Mouse (Mus musculus) adrenal gland, postnatal 25 days (tissue): Measurements from ENCODE around the gene Mttp. TPM values are rescaled to one million over a fixed set of nuclear protein-coding genes. Genes with fewer than 3 reads are reported as not detected.

Experiments
- DNase-seq: peaks from one replicate; pipeline ENCODE4 v3.0.0; 2021; ENCODE audit warnings: mixed read lengths
- total RNA-seq: library from RNA; stranded (reverse); gene quantifications from 2 replicates; pipeline ENCODE4 v1.2.3, GENCODE M21; 2021

Mttp gene
- total RNA-seq, 1 experiment from 2014 or later, result 13.7 TPM

GRCm38 (mm10) chr3:138050772-138051171 is 94.0 kb downstream of the Mttp start:
- no peak for DNase-seq

GRCm38 (mm10) chr3:138049555-138049954 is 95.2 kb downstream of the Mttp start:
- DNase-seq, result no peak

GRCm38 (mm10) chr3:138043316-138043715 is 101.5 kb downstream of the Mttp start:
- no peak for DNase-seq

- no peak for DNase-seq
Measured at GRCm38 (mm10) chr3:138041591-138042301, 103.0 kb downstream of the Mttp start.

- no peak for DNase-seq
Measured at GRCm38 (mm10) chr3:138040938-138041337, 103.8 kb downstream of the Mttp start.

Other genes starting within 250 kb of the Mttp start
- 65.6 and 71.3 TPM in 2 replicates for gene Lamtor3, start 226.5 kb downstream of the Mttp start, total RNA-seq
- gene Dapp1, start 163.4 kb downstream of the Mttp start, total RNA-seq, result 3.3 and 6.3 TPM in 2 replicates
- 0.09 and 0.10 TPM in 2 replicates for gene 1110002E22Rik, start 79.9 kb downstream of the Mttp start, total RNA-seq
- gene Gm5105, start 77.6 kb downstream of the Mttp start, total RNA-seq, result not detected in 2 replicates
- 10.1 and 11.8 TPM in 2 replicates for gene Trmt10a, start 1.5 kb downstream of the Mttp start, total RNA-seq
- 0.24 TPM in 1 of 2 replicates, not detected in the other for gene 4930579F01Rik, start 48.9 kb upstream of the Mttp start, total RNA-seq
- gene Adh7, start 72.8 kb upstream of the Mttp start, total RNA-seq, result 37.9 and 41.2 TPM in 2 replicates
- gene Adh1, start 116.0 kb upstream of the Mttp start, total RNA-seq, result 7,275 and 7,287 TPM in 2 replicates
- not detected in 2 replicates for gene Adh6a, start 168.3 kb upstream of the Mttp start, total RNA-seq
- not detected in 2 replicates for gene Adh6b, start 196.8 kb upstream of the Mttp start, total RNA-seq